Mouse (Mus musculus) neural tube, embryonic 11.5 days (tissue): ENCODE data around the gene Cers6. TPM values are rescaled to one million over a fixed set of nuclear protein-coding genes. Genes with fewer than 3 reads are reported as not detected.

Source experiments
- ATAC-seq: fragments of 200-750 bp; cut with Nextera tagmentation; 2 replicates; pipeline ENCODE4 v1.8.0; 2017; ENCODE audit warnings: moderate number of reproducible peaks, mild to moderate bottlenecking, moderate TSS enrichment, moderate library complexity; ENCODE audit not compliant: insufficient read depth, low FRiP score, low TSS enrichment
- DNase-seq: peaks from one replicate; pipeline ENCODE4 v3.0.0-alpha.2; 2015; ENCODE audit warnings: low spot score
- H3K27ac ChIP-seq: fragments of 300-500 bp; sonication (generic); 2 replicates; pipeline ENCODE4 v1.5.1; 2014; ENCODE audit warnings: low read depth, mild to moderate bottlenecking, low read length
- H3K27me3 ChIP-seq: fragments of 300-500 bp; sonication (generic); 2 replicates; pipeline ENCODE4 v1.6.1; 2014; ENCODE audit warnings: mild to moderate bottlenecking, low read length, mixed read lengths; ENCODE audit not compliant: control insufficient read depth, insufficient read depth
- H3K36me3 ChIP-seq: fragments of 300-500 bp; sonication (generic); 2 replicates; pipeline ENCODE4 v1.6.1; 2014; ENCODE audit warnings: mild to moderate bottlenecking, low read length, moderate library complexity, mixed read lengths; ENCODE audit not compliant: control insufficient read depth, insufficient read depth
- H3K4me1 ChIP-seq: fragments of 300-500 bp; sonication (generic); 2 replicates; pipeline ENCODE4 v1.6.1; 2014; ENCODE audit warnings: low read length, mixed read lengths; ENCODE audit not compliant: control insufficient read depth, insufficient read depth
- H3K4me2 ChIP-seq: fragments of 300-500 bp; sonication (generic); 2 replicates; pipeline ENCODE4 v1.6.1; 2014; ENCODE audit warnings: low read depth, mild to moderate bottlenecking, moderate library complexity
- H3K4me3 ChIP-seq: fragments of 300-500 bp; sonication (generic); 2 replicates; pipeline ENCODE4 v1.5.1; 2014; ENCODE audit warnings: low read depth, low read length
- H3K9ac ChIP-seq: fragments of 300-500 bp; sonication (generic); 2 replicates; pipeline ENCODE4 v1.6.1; 2014; ENCODE audit warnings: mild to moderate bottlenecking, low read length
- H3K9me3 ChIP-seq: fragments of 300-500 bp; sonication (generic); 2 replicates; pipeline ENCODE4 v1.6.1; 2016; ENCODE audit warnings: low read length; ENCODE audit not compliant: control insufficient read depth
- WGBS: fragments of 180-500 bp; shearing (Covaris S2); extraction: QIAGEN DNeasy Blood & Tissue Kit; methylation state at CpG from one replicate; pipeline ENCODE4 v1.1.7; 2014; 5-methylcytosine and 5-hydroxymethylcytosine counted together
- polyA plus RNA-seq: library from polyadenylated mRNA; unstranded; fragments of >200 nt; fragmentation: Nextera tagmentation; extraction: Ambion mirVana; gene quantifications from 2 replicates; pipeline ENCODE4 v1.2.1, GENCODE M21; 2014

Cers6 gene
- polyA plus RNA-seq, 1 experiment from 2014 or later, result 64.9 TPM

DNA sequence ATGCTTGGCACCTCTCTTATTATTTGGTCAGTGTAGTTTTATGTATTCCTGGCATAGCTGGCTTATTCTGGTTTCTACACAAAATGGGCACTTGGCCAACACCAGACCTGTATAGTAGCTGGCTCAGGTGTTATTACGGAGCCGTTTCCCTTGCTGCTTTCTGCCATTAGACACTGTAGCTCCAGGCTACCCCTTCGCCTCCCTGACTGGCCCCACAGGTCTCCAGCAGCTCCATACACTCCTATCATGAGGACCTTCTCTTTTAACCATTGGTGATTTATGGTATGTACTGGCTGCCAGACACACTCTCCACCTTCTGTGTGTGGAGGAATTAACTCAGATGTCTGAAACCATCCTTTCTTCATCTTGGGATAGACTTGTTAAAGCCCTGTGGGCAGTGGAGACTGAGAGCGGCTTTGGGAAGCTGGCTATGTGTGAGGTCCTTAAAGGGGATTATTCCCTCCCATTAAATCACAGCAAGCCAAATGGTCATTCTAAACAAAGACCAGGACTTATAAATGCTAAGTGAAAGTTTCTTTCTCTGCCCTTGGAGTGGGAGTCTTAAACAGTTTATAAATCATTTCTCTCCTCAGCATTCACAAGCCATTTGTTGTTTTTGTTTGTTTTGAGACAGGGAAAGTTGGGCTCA lies 192.1 kb downstream of the Cers6 start:
- Histone ChIP-seq H3K27ac (no peak overlapping the region), H3K4me2 (no peak overlapping the region), H3K36me3 (no peaks in the 10 kb centered on the region), H3K27me3 (no peaks in the 10 kb centered on the region), H3K4me1 (peaks cover 5% of the 10 kb centered on the region), H3K4me3 (no peak overlapping the region), H3K9ac (no peak overlapping the region), H3K9me3 (no peaks in the 10 kb centered on the region)
- ATAC-seq (no peak), DNase-seq (no peak)
- WGBS, result 37% methylated on average over 4 of the region's 4 CpGs

DNA sequence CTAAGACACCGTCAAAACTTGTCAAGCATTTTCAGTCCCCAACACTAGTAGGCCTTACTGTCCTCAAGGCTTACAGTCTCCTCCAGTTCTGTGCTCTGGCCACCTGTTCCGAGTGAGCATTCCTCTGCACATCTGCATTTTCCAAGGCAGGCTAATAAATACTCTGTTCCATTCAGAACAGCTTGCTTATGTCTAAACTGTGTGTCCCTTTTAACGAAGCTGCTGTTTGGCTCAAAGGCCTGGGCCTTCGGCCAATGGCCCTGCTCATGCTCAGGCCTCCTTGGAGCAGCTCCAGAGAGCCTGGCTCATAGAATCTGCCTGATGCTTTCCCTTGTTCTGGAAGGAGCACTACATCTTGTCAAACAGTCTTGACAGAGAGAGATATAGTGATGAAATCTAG lies 193.0 kb downstream of the Cers6 start:
- H3K4me2 ChIP-seq, result no peak overlapping the region
- DNase-seq (no peak), ATAC-seq (no peak)
- no peaks in the 10 kb centered on the region for H3K27me3 ChIP-seq
- WGBS, result 71% methylated on average over 4 of the region's 4 CpGs
- H3K4me3 ChIP-seq, result no peak overlapping the region
- H3K27ac ChIP-seq, result no peak overlapping the region
- no peak overlapping the region for H3K9ac ChIP-seq
- no peaks in the 10 kb centered on the region for H3K36me3 ChIP-seq
- peaks cover 5% of the 10 kb centered on the region for H3K4me1 ChIP-seq
- no peaks in the 10 kb centered on the region for H3K9me3 ChIP-seq

DNA sequence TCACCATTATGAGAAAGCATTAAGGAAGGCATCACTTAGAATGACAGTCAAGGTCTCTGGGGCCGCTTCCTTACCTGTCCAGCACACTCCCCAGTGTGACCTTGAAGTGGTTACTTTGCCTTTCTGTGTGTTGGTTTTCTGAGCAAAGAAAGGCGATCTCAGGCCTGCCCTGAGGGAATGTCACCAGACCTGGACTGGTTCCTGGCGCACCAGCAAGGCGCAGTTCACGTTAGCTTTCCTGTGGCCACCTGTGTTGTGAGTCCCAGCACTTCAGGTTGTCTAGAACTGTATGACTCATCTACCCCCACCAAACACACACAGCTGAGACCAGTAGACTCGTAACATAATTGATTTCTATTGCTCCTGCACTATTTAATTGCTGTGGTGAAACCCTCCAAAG lies 193.9 kb downstream of the Cers6 start:
- no peak overlapping the region for H3K27ac ChIP-seq
- H3K4me2 ChIP-seq, result no peak overlapping the region
- no peak overlapping the region for H3K4me3 ChIP-seq
- no peak overlapping the region for H3K9ac ChIP-seq
- ATAC-seq (no peak), DNase-seq (no peak)
- no peaks in the 10 kb centered on the region for H3K9me3 ChIP-seq
- H3K4me1 ChIP-seq, result peaks cover 5% of the 10 kb centered on the region
- H3K27me3 ChIP-seq, result no peaks in the 10 kb centered on the region
- H3K36me3 ChIP-seq, result no peaks in the 10 kb centered on the region
- WGBS, result 93% methylated on average over 6 of the region's 6 CpGs

DNA sequence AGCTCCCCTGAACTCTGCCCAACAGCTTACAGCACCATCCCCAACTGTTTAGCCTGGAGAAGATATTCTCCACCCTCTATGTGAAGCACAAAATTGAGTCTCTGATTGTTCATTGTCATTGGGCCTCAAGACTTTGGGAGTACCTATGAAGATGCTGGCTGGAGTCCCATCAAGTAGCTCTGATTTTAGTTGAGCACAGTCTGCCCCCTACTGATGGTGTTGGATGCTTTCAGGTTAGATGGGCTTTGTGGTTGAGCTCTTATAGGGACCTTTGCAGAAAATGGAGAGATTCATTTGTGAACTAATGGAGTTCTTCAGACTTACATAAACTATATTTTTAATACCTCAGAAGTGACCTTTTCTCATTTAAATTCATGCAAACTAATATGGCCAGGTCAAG lies 200.1 kb downstream of the Cers6 start:
- H3K4me2 ChIP-seq, result no peak overlapping the region
- no peak for DNase-seq
- H3K36me3 ChIP-seq, result no peaks in the 10 kb centered on the region

DNA sequence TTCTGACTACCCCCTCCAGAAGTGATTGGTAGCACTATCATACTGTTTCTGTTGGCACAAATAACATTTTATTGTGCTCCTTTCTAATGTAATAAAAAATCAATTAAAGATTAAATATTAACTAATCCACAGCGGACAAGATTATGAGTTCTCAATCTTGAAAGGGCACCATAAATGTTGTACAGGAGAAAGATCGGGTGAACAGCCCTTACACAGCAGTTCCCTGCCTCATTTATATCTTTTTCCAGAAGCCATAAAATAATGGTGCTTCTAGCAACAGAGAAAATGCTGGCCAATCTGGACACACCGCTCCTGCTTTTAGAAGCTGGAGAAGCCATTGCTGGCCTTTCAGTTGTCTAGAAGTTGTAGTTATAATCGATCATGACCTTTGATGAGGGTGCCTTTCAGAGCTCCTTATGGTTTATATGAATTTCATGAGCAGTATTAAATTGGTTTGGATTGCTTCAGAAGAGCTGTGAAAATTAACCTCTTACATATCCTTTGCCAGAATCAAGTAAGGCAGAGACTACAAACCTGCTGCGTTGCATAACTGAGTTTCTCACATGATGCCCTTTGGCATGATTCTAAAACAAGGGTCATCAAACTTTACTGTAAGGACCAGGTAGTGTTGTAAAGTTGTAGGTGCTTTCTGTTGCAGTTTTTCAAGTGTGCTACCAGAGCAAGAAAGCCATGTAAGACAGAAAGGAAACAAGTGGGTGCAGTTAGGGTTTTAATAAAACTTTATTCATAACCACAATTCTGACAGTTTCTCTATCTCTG lies 200.9 kb downstream of the Cers6 start:
- DNase-seq (no peak), ATAC-seq (no peak)
- H3K9ac ChIP-seq, result no peak overlapping the region
- H3K36me3 ChIP-seq, result no peaks in the 10 kb centered on the region
- no peak overlapping the region for H3K27ac ChIP-seq
- H3K27me3 ChIP-seq, result no peaks in the 10 kb centered on the region
- H3K4me3 ChIP-seq, result no peak overlapping the region
- no peak overlapping the region for H3K4me2 ChIP-seq
- H3K4me1 ChIP-seq, result no peaks in the 10 kb centered on the region
- WGBS, result 95% methylated on average over 5 of the region's 5 CpGs
- H3K9me3 ChIP-seq, result no peaks in the 10 kb centered on the region

More for the DNA sequence above, 200.1 kb downstream of the Cers6 start:
- Histone ChIP-seq H3K4me3 (no peak overlapping the region), H3K27ac (no peak overlapping the region), H3K4me1 (no peaks in the 10 kb centered on the region), H3K27me3 (no peaks in the 10 kb centered on the region), H3K9ac (no peak overlapping the region), H3K9me3 (no peaks in the 10 kb centered on the region)
- ATAC-seq, result no peak

DNA sequence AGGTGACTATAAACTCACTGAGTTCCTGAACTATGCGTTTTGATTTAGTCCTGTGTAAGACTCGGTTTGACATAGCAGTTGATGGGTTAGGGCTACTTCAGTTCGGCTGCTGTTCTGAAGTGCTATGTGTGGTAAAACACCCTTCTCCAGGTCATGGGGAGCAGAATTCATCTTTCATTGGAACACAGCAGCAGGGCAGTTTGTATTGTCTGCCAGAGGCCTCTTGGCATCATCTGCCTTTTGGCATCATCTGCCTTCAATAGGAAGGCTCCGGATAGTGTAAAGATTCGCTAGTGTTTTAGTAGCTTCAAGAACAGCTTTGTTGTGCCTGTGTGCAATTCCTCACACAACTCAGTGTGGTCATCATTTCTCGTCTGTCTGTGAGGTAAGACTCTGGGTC lies 203.5 kb downstream of the Cers6 start:
- no peaks in the 10 kb centered on the region for H3K4me1 ChIP-seq
- no peak for DNase-seq
- no peaks in the 10 kb centered on the region for H3K36me3 ChIP-seq
- H3K4me2 ChIP-seq, result no peak overlapping the region
- no peaks in the 10 kb centered on the region for H3K9me3 ChIP-seq
- H3K4me3 ChIP-seq, result no peak overlapping the region
- no peaks in the 10 kb centered on the region for H3K27me3 ChIP-seq
- 94% methylated on average over 6 of the region's 6 CpGs for WGBS
- no peak for ATAC-seq
- H3K9ac ChIP-seq, result no peak overlapping the region
- no peak overlapping the region for H3K27ac ChIP-seq

DNA sequence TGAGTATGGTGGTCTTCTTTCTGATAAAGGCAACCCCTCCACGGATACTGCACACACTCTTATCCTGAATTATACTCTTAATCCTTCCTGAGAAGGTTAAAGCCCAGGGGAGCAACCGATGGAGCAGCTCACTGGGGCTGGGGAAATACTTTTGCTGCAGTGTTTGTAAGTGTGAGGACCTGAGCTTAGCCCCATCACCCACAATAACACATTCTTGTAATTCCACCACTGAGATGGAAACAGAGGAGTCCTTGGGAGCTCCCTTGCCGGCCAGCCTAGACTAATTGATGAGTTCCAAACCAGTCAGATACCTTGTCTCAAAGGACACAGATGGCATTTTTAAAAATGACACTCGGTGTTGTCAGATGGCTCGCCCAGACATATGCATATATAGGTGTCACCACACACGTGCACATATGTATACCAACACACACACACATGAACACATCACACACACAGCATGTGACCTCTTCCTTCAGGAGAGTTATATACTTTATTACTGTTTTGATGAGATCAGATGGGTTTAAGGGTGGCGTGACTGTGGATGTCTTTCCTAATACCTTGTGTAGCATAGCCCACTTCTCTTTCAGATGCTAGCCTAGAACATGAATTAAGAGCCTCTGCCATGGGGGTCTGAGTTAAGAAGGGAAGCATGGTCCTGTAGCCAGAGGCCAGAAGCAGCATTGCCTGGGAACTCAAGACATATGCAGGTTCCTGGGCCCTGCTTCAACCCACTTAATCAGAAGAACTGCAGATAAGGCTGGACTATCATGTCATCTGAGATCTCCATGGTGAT lies 210.4 kb downstream of the Cers6 start:
- H3K9ac ChIP-seq, result no peak overlapping the region
- no peaks in the 10 kb centered on the region for H3K27me3 ChIP-seq
- WGBS, result 76% methylated on average over 7 of the region's 7 CpGs
- H3K9me3 ChIP-seq, result no peaks in the 10 kb centered on the region
- no peak overlapping the region for H3K4me2 ChIP-seq
- no peak for ATAC-seq
- H3K4me3 ChIP-seq, result no peak overlapping the region
- no peaks in the 10 kb centered on the region for H3K4me1 ChIP-seq
- no peak for DNase-seq
- no peaks in the 10 kb centered on the region for H3K36me3 ChIP-seq
- H3K27ac ChIP-seq, result no peak overlapping the region

DNA sequence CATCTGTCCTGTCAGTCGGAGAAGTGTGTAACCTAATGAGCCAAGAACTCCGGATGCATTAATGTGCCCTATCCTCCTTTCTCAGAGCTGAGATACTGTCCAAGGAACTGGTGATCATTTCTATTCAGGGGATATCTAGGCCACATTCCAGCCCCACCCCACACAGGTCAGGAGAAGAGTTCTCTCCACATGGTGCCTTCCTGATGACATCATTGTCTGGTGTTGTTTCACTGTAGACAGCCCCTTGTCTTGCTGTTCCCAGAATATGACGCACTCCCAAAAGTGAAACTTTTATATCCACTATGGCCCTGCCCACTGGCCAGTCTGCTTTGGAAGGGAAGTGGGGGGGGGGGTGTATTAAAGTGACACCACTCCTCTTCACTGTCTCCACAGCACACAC lies 215.9 kb downstream of the Cers6 start:
- DNase-seq (no peak), ATAC-seq (no peak)
- Histone ChIP-seq H3K9ac (no peak overlapping the region), H3K4me1 (no peaks in the 10 kb centered on the region), H3K27ac (no peak overlapping the region), H3K9me3 (no peaks in the 10 kb centered on the region), H3K36me3 (no peaks in the 10 kb centered on the region), H3K4me3 (no peak overlapping the region), H3K27me3 (no peaks in the 10 kb centered on the region), H3K4me2 (no peak overlapping the region)
- 89% methylated on average over 3 of the region's 3 CpGs for WGBS
